Mouse (Mus musculus) cortical plate, adult 2 months (tissue): ENCODE results near the gene Polr2l.

Experiments used
- CTCF ChIP-seq: fragments of 200-500 bp; IDR thresholded peaks from 2 replicates; pipeline ENCODE4 v1.5.1; 2011; ENCODE audit warnings: mild to moderate bottlenecking, control low read depth, low read length; ENCODE audit not compliant: insufficient read depth; ENCODE audit errors: extremely low read depth
- POLR2A ChIP-seq: fragments of 200-500 bp; IDR thresholded peaks from 2 replicates; pipeline ENCODE4 v1.6.1; 2011; ENCODE audit warnings: mild to moderate bottlenecking, low read length, control low read depth; ENCODE audit not compliant: insufficient read depth; ENCODE audit errors: extremely low read depth

- TF ChIP-seq POLR2A (no peak), CTCF (no peak)
These were observed 17.8 kb upstream of the Polr2l start for GRCm38 (mm10) chr7:141492738-141493137.
